Mouse (Mus musculus): Measurements from ENCODE around the gene Ltbp1.
A peak's percentile ranks its signal among the peaks of the same experiment; 100 is the strongest.

The Ltbp1 gene

DNA sequence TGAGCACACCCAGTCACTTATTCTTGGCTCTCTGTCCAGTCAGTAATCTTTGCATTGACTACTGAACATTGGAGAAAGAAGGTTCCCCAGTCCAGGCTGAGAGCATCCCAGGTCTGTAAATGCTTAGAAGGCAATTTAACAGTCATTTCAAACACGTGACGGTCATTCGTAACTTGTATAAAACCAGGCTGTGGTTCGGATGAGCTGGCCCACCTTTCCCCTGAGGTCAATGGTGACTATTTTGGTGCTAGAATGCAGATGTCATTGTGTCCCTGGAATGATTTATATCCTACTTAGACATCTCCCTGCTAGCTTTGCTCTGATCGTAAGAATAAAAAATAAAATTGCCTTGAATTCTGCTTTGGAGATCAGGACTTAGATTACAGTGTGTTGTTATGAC, 63.9 kb downstream of the Ltbp1 start:
- DNase-seq = no peak

DNA sequence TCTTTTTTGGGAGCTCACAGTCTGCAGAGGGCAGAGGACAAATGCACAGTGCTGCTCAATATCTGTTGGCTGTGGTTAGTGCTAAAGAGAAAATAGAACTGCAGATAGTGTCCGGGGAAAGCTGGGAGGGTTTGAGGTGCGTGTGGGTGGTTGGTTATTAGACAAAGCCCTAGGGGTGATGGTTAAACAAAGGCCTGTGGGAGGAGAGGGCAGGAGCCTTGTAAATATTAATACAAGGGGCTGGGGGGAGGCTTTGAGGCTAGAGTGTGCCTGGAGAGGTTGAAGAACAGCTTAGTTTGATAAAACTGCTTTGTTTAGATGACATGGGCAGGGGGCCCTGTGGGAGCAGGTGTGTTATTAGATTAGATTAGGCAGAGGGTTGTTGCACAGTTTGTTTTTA, 65.8 kb downstream of the Ltbp1 start:
- DNase-seq = peak in 1 of 2 experiments; percentile 13

- DNase-seq = no peak
Measured at GRCm38 (mm10) chr17:75071749-75072148, 66.4 kb downstream of the Ltbp1 start.

- peak; percentile 47 to 67 for DNase-seq
Measured at GRCm38 (mm10) chr17:75073887-75074286, 68.5 kb downstream of the Ltbp1 start.

DNA sequence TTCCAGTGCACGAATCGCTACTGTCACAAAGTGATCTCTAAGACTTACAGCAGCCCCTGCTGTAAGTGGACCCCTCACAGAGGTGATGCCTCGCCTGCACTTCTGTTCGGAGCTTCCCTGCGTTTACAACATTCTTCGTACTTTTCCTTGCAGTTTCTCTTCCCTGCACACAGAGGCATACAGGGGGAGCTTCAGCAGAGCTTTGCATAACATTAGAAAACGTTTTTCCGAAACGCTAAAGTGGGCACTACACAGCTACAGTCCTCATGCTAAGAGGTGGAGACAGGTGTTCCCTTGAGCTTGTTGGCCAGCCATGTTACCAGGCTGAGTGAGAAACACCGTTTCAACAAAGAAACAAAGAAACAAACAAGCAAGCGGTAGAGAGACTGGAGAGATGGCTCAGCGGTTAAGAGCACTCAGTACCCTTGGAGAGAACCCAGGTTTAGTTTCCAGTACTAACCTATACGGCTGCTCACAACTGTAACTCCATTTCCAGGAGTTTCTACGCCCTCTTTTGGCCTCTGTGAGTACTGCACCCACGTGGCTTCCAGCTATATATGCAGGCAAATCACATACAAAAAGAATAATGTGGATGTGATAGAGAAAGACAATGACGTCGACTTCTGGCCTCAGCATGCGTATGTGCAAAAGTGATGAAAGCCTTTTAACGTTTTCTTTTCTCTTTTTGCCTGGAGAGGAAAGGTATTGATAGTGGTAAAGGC, 69.8 kb downstream of the Ltbp1 start:
- peak; percentile 18 to 41 for DNase-seq

GRCm38 (mm10) chr17:75081401-75081800, 76.0 kb downstream of the Ltbp1 start:
- no peak for DNase-seq

GRCm38 (mm10) chr17:75082449-75082848, 77.1 kb downstream of the Ltbp1 start:
- DNase-seq = no peak

DNA sequence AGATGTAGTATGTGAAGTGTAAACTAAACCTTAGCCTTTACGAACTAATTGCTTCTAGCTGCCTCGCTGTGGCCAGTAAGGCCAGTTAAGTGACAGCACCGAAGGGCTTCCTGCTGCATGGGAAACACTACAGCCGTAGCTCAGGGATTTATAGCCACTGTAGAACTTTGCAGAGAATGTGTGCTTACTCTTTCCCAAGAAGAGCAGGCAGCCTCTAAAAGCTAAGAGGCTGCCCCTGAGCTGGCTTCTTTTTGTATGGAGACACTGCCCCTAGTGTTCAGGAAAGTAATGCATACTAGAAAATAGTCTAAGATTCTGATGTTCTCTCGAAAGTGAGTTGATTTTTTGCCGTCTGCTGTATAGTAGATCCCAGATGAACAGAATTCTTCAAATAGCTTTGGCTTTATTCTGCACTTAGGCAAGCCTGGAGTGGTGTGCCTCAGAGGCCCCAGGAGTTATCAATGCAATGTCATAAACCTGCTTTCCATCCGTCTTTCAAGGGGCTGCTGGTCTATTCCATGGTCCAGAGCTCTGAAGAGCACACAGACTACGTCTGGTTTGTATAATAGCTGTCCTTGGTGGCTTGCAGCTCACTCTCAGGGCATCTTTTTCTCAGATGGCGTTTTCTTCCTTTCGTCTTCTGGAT, 82.1 kb downstream of the Ltbp1 start:
- no peak for DNase-seq

DNA sequence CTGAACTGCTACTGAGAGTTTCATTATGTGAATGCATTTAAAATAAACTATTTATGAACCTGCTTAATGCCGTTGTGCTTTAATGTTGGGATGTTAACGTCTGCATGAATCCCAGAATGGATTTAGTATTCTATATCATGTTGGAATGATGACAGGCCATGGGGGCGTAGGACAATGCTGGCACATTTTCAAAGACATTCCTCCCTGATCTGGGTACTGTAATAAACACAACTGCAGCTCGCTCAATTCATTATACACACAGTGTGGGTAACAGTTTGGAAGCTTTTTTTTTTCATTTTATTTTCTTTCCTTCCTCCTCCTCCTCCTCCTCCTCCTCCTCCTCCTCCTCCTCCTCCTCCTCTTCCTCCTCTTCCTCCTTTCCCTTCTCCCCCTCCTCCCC, 82.9 kb downstream of the Ltbp1 start:
- DNase-seq = no peak

- peak in 1 of 2 experiments; percentile 20 for DNase-seq
Measured at GRCm38 (mm10) chr17:75088727-75089126, 83.4 kb downstream of the Ltbp1 start.

GRCm38 (mm10) chr17:75090556-75090955, 85.2 kb downstream of the Ltbp1 start:
- DNase-seq = no peak

DNA sequence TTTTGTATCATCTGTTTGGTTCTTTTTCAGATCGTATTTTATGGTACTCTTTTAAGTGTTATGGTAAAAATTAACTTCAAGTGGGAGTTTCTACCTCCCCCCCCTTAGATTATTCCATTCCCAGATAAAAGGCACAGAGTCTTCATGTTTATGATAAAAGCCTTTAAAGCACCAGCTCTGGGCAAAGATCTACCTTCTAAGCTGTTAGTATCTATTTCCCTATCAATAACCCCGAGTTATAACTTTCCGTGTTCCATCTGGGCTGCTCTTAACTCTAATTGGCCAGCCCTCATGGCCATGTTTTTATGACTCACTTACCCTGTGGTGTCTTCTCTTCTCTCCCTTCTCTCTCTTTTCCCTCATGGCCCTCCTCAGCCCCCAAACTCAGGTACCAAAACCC, 88.2 kb downstream of the Ltbp1 start:
- no peak for DNase-seq

GRCm38 (mm10) chr17:75094591-75094990, 89.2 kb downstream of the Ltbp1 start:
- DNase-seq = no peak

- no peak for DNase-seq
Measured at GRCm38 (mm10) chr17:75096727-75097126, 91.4 kb downstream of the Ltbp1 start.

DNA sequence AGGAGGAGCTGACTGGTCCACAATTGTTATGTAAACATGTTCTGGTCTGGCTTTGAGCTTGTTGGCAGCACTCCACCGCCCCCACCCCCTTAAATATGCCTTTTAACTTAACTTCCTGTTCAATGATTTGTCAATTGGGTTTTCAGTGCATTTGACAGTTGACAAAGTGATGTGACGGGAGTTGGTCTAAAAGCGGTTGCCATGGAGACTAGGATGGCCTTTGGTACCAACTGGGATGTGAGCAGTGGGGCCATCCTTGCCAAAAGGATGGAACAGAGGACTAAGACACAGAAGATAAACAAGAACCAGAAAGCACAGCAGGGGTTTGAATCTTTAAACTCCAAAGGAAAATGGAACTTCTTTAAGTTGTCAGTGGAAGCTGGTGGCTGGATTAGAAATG, 92.0 kb downstream of the Ltbp1 start:
- DNase-seq = no peak

DNA sequence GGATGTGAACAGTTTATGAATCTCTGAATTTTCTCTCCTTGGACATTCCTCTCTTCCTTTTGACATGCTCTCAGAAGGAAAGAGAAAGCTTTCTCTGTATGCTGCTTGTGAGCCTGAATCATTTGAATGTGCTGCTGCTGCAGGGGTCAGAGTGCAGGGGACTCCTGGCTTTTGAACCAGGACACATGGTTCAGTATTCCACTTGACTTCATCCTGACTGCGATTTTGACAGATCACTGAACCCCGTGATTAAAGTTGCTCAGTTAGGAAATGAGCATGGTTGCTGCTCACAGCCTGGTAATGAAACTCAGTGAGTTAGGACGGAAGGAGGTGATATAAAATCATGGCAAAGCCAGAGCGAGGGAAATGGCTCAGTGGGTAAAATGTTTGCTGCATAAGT, 95.8 kb downstream of the Ltbp1 start:
- no peak for DNase-seq

DNA sequence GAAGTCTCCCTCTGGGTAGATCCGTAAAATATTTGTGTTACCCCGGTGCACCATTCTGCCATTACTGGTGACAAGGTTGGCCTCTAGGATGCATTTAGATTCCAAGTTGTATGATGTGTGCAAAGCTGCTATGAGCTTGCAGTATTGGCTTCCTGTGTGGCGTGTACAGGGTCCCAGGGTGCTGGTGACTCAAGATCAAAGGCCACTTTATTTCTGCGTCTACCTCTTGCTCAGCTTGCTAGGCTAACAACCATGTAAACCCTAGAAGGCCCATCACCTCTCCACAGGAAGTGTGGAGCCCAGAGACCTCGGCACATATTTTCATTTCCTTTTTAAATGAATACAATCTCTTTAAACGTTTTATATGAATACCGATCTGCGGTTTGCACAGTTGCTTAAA, 96.6 kb downstream of the Ltbp1 start:
- DNase-seq = no peak

GRCm38 (mm10) chr17:75107412-75107811, 102.0 kb downstream of the Ltbp1 start:
- no peak for DNase-seq

- DNase-seq = no peak
Measured at GRCm38 (mm10) chr17:75107879-75108278, 102.5 kb downstream of the Ltbp1 start.

DNA sequence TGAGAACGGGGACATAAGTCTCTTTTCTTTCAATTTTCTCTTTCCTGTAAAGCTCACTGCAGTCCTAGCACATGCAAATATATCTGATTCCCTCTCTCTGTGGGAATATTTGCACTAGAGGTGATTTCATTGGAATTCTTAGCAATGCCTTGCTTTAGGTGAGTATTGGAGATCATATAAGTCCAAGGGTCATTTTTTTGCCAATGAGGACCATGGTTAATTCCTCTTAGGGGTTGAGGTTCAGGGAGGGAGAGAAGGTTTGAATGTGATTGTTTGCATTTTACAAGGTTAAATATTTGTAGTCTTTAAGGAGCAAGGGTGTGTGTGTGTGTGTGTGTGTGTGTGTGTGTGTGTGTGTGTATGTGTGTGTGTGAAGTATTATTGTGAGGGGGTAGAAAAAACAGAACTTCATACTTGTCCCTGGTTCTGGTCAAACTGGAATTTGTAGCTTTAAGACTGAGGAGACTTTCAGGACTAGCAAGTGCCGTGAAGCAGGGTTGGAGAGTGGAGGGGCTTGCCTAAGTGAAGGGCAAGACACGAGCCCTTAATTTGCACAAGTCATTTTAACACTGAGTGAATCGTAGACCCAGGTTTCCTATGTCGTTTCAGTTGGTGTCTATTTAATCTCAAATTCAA, 103.8 kb downstream of the Ltbp1 start:
- no peak for DNase-seq

GRCm38 (mm10) chr17:75110252-75111205, 105.2 kb downstream of the Ltbp1 start:
- DNase-seq = peak; percentile 30 to 52

DNA sequence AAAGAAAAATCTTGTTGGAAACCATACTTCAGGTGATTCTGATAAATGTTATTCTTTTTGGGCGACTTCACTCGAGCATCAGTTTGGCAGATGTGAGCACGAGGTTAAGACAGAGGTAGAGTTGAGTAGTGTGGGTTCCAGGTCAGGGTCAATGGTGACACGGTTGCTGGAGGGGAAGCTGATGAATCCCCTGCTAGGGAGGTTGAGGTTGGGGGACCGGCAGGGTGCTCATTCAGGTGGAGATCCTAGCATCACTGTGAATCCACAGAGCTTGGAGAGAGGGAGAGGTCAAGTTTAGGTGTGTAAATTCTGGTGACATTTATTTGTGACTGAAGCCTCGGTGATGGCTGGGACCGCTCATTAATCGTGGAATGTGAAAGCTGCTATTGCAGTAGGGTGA, 110.2 kb downstream of the Ltbp1 start:
- DNase-seq = no peak

- no peak for DNase-seq
Measured at GRCm38 (mm10) chr17:75118896-75119295, 113.5 kb downstream of the Ltbp1 start.

Data from lung, adult 18-20 months (tissue).